Mouse (Mus musculus) small intestine, adult 2 months (tissue): ENCODE measurements at regions not wholly inside any gene's neighbourhood (a gene's known extent, or its start where the extent isn't known, plus 50 kb on each side); places are given as distances from the start of the nearest gene placed in this dataset.
A peak's percentile ranks its signal among the peaks of the same experiment; 100 is the strongest.

Source experiments
- H3K27ac ChIP-seq: fragments of 200-500 bp; 2 replicates; pipeline ENCODE4 v1.5.1; 2012; ENCODE audit warnings: low read depth, low read length, control low read depth, inconsistent platforms; ENCODE audit not compliant: insufficient read depth
- H3K27me3 ChIP-seq: fragments of 200-500 bp; 2 replicates; pipeline ENCODE4 v1.6.1; 2012; ENCODE audit warnings: mild to moderate bottlenecking, moderate library complexity, low read length, inconsistent platforms; ENCODE audit not compliant: control insufficient read depth, insufficient read depth
- H3K36me3 ChIP-seq: fragments of 200-500 bp; 2 replicates; pipeline ENCODE4 v1.6.1; 2012; ENCODE audit warnings: mild to moderate bottlenecking, low read length, control low read depth, inconsistent platforms; ENCODE audit not compliant: control insufficient read depth, insufficient read depth
- H3K4me1 ChIP-seq: fragments of 200-500 bp; 2 replicates; pipeline ENCODE4 v1.6.1; 2012; ENCODE audit warnings: low read length, inconsistent platforms, mixed read lengths; ENCODE audit not compliant: control insufficient read depth, insufficient read depth, insufficient read length
- H3K4me3 ChIP-seq: fragments of 200-500 bp; 2 replicates; pipeline ENCODE4 v1.5.1; 2012; ENCODE audit warnings: low read depth, mild to moderate bottlenecking, control low read depth, inconsistent platforms, low read length, moderate library complexity
- CTCF ChIP-seq: fragments of 200-500 bp; IDR thresholded peaks from 2 replicates; pipeline ENCODE4 v1.5.1; 2012; ENCODE audit warnings: low read depth, mild to moderate bottlenecking, control low read depth, inconsistent platforms, low read length, moderate library complexity, mixed read lengths; ENCODE audit not compliant: insufficient replicate concordance, insufficient read length; ENCODE audit errors: extremely low read depth
- POLR2A ChIP-seq: fragments of 200-500 bp; IDR thresholded peaks from 2 replicates; pipeline ENCODE4 v1.6.1; 2012; ENCODE audit warnings: low read depth, mild to moderate bottlenecking, control low read depth, inconsistent platforms, low read length, moderate library complexity
- WGBS: fragments of 180-500 bp; shearing (Covaris S2); methylation state at CpG from one replicate; pipeline ENCODE4 v1.1.7; 2018; 5-methylcytosine and 5-hydroxymethylcytosine counted together

GRCm38 (mm10) chr3:151891760-151892253 is 54.4 kb upstream of the Ptgfr start:
- no peaks in the 10 kb centered on the region for H3K36me3 ChIP-seq
- no peak for TF ChIP-seq POLR2A
- no peak for TF ChIP-seq CTCF
- no peaks in the 10 kb centered on the region for H3K27me3 ChIP-seq
- 0 out of 2 replicates have a peak overlapping the region, but pooled peaks have one; percentile 30 for H3K27ac ChIP-seq
- H3K4me1 ChIP-seq: no peaks in the 10 kb centered on the region
- 10% methylated on average over 6 of the region's 6 CpGs for WGBS
- no peak overlapping the region for H3K4me3 ChIP-seq

GRCm38 (mm10) chr3:151891336-151891735 is 53.9 kb upstream of the Ptgfr start:
- no peaks in the 10 kb centered on the region for H3K36me3 ChIP-seq
- H3K27me3 ChIP-seq: no peaks in the 10 kb centered on the region
- WGBS: 52% methylated on average over 3 of the region's 3 CpGs
- H3K4me1 ChIP-seq: no peaks in the 10 kb centered on the region
- no peak overlapping the region for H3K4me3 ChIP-seq
- TF ChIP-seq POLR2A (no peak), CTCF (no peak)
- no peak overlapping the region for H3K27ac ChIP-seq

GRCm38 (mm10) chr3:151889738-151890137 is 52.3 kb upstream of the Ptgfr start:
- H3K27ac ChIP-seq: no peak overlapping the region
- H3K27me3 ChIP-seq: no peaks in the 10 kb centered on the region
- TF ChIP-seq CTCF (no peak), POLR2A (no peak)
- H3K36me3 ChIP-seq: no peaks in the 10 kb centered on the region
- no peaks in the 10 kb centered on the region for H3K4me1 ChIP-seq
- 45% methylated on average over 8 of the region's 8 CpGs for WGBS
- no peak overlapping the region for H3K4me3 ChIP-seq
